Mouse (Mus musculus) left cerebral cortex, adult 9 months (tissue): ENCODE measurements around the gene Gm38393.
A peak's percentile ranks its signal among the peaks of the same experiment; 100 is the strongest.

Source experiments
- DNase-seq, 2 experiments: peaks; one replicate each; pipeline ENCODE4 v3.0.0; 2022; ENCODE audit warnings: low spot score in 2 of 2

The Gm38393 gene

GRCm38 (mm10) chr7:60004606-60005330, at the start of gene Gm38393, which contains the start of gene Snurf:
Gene Gm38393, minus strand, starts transcription at chr7:60005064.
Gene Snurf, minus strand, starts transcription at chr7:60005049.
- DNase-seq, result peak; percentile 23 to 85

GRCm38 (mm10) chr7:60047481-60048201, 42.8 kb upstream of the Gm38393 start:
- peak; percentile 36 to 54 for DNase-seq

- no peak for DNase-seq
Measured at GRCm38 (mm10) chr7:60013186-60013585, 8.3 kb upstream of the Gm38393 start.

- DNase-seq, result no peak
Measured at GRCm38 (mm10) chr7:60007727-60008360, 3.0 kb upstream of the Gm38393 start.

GRCm38 (mm10) chr7:60006262-60006661, 1.4 kb upstream of the Gm38393 start:
- no peak for DNase-seq

GRCm38 (mm10) chr7:60003921-60004605, 801 bp downstream of the Gm38393 start:
- DNase-seq, result peak; percentile 15 to 23

GRCm38 (mm10) chr7:60003006-60003865, 1.6 kb downstream of the Gm38393 start:
- DNase-seq, result peak; percentile 10 to 41

- no peak for DNase-seq
Measured at GRCm38 (mm10) chr7:59978646-59979045, 26.2 kb downstream of the Gm38393 start.
